Mouse (Mus musculus) erythroid progenitor cell, adult 5-6 weeks (primary cell): ENCODE measurements around the gene Tnn. TPM values are rescaled to one million over a fixed set of nuclear protein-coding genes. Genes with fewer than 3 reads are reported as not detected.

Source experiments
- ATAC-seq: replicated peaks from 2 replicates; pipeline ENCODE4 v1.8.0; 2016; ENCODE audit warnings: moderate number of reproducible peaks, mild to moderate bottlenecking, moderate TSS enrichment, inconsistent platforms; ENCODE audit not compliant: poor library complexity, low FRiP score, severe bottlenecking
- total RNA-seq, 2 experiments: library from RNA; stranded (forward) in 1 of 2; stranded (reverse) in 1 of 2; fragments of 150-400 nt in 1 of 2; fragments of 186-747, 209-891 nt in 1 of 2; gene quantifications; 2 replicates each; pipeline versions ENCODE4 v1.2.3 to v1.2.4; 2015 to 2017; ENCODE audit warnings: low replicate concordance in 2 of 2

Gene Tnn
- total RNA-seq (2015; ENCODE audit: low replicate concordance): not detected in 2 replicates
- total RNA-seq (2017; ENCODE audit: low replicate concordance): not detected in 2 replicates

DNA sequence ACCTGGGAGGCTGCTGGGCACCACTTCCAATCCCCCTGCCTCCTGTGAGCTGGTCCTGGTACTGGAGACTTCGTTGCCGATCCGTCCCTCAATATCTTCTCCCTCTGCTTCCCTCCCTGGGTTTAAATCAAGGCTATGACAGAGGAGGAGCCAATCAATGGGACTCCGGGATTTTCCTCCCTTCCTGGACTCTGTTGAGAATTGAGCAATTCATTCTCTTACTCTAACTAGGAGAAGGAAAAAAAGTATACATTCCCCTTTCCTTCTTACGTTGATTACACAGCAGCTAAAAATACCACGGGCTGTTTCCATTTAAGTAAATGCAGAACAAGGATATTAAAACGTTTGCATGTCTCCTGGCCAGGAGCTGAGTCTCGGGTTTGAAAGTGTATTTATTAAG lies at the start of gene Tnn:
Tnn (minus strand) TSS at position 101 of the 400 bp plus-strand sequence.
- ATAC-seq: no peak

DNA sequence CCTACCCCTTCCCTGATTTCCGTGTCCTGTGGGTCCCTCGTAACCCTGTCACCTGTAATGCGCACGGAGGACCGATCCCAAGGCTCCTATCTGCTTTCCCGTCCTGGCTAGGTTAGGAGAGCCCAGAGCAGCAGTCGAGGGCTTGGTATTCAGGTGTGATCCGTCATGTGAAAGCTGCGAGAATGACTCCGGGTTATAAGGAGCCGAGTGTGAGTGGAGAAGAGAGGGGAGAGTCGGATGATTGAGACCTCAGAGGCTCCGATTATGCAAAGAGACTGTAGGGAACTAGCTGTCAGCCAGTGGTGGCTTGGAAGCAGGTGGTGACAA lies 41.9 kb upstream of the Tnn start:
- ATAC-seq: peak; percentile 53

DNA sequence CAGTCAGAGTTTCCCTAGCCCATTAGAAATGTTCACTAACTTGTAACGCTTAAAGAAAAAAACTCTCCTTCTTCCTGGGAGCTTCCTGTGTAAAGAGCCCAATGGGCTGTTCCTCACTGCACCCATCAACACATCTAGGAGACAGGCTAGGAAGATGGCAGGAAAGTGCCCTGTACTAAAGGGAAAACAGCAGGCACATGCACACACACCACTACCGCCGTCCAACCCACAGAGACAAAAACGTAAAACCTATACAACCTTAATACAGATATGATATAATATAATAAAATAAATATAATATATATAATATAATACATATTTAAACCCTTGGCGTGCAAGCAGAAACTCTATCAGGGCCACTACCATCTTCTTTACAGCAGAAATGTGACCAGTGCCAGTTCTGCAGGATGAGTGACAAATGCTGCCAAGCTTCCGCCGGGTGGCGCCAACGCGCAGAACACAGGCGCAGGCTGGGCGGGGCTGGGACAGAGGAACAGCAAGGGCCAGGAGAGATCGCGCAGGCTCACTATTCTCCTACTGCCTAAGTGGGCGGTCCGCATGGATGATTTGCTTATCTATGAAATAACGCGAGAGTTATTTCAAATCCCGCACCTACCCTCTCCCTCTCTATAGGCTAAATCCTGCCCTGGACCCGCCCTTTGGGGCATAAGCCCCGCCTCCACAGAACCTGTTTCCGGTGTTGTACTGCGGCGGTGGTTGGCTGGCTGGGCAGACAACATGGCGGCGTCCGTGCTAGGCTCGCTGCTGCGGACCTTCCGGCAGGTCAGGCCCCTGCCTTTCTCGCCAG lies 41.4 kb upstream of the Tnn start, which contains the start of gene Mrps14:
Mrps14 (plus strand) TSS at position 687 of the 808 bp plus-strand sequence.
- peak; percentile 99 for ATAC-seq

GRCm38 (mm10) chr1:160184506-160184905 lies 31.1 kb upstream of the Tnn start:
- no peak for ATAC-seq

- no peak for ATAC-seq
Measured at GRCm38 (mm10) chr1:160181216-160181615, 27.8 kb upstream of the Tnn start.

DNA sequence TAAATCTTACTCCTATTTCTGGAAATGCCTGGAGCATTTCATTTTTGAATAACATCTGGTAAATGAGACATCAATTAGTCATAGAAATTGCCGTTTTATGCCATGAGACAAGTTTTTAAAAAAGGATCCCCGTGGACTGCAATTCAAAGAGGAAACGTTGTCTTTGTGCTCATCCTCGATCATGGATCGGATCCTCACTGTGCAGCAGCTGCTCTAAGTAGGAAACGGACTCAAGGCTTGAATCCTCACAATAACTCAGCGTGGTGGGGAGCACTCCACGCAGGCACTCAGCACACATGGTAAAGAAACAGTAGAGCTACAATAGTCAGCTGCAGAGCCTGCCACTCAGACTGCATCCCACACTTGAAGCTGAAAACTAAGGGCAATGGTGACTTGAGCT lies 23.5 kb upstream of the Tnn start:
- ATAC-seq: no peak

- no peak for ATAC-seq
Measured at GRCm38 (mm10) chr1:160166600-160166999, 13.2 kb upstream of the Tnn start.

DNA sequence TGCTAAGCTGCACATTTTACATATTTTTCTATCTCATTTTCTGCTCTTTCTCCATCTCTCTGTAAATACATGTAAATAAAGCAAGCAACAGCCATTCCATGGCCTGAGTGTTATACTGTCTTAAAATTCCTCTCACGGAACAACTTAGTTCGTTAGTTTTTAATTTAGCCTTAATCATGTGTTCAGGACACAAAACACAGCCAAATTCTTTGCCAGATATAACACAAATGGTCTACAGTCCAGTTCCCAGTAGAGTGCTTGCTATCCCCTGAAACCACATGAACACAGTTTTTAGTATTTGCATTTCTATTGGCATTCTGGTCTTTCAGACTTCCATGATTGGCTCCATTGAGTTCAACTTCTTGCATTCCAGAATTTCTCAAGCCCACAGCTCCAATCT lies 4.8 kb upstream of the Tnn start:
- ATAC-seq: no peak

DNA sequence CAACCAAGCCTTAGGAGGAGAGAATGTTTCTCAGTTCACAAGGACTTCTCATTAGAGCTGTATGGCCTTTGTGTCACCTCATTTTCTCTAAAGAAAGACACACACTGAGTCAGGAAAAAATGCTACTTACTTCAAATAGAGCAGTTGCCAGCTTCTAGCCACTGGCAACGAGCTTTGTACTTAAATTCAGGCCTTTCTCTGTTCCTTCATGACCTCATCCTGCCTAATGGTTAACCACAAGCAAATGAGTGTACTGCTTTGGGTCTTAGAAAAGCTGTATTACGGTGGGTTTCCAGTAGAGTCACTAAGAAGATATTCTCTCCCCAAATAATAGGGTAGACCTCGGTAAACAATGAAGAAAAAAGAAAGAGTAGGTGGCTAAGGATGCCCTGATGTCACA lies 2.7 kb downstream of the Tnn start:
- ATAC-seq: no peak

- no peak for ATAC-seq
Measured at GRCm38 (mm10) chr1:160149291-160149906, 4.0 kb downstream of the Tnn start.

- ATAC-seq: no peak
Measured at GRCm38 (mm10) chr1:160147274-160147673, 6.1 kb downstream of the Tnn start.

GRCm38 (mm10) chr1:160145606-160146005 lies 7.8 kb downstream of the Tnn start:
- ATAC-seq: no peak

DNA sequence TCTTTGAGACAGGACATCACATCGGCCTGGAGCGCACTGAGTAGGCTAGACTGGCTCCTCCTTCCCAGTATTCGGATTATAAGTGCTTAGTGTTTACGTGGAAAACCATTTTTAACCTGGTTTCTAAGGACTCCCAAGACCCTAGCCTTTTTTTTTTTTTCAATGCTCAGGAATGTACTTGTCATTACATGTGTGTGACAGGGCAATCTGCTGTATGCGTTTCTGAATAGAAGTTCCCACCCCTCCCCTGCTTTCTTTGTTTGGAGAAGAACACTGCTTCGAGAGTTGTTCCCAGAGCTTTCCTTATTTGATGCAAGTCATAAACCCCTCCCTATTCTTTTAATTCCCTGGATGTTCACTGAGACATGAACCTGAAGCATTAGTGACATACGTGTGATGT lies 9.0 kb downstream of the Tnn start:
- no peak for ATAC-seq

- no peak for ATAC-seq
Measured at GRCm38 (mm10) chr1:160136362-160136890, 17.0 kb downstream of the Tnn start.

DNA sequence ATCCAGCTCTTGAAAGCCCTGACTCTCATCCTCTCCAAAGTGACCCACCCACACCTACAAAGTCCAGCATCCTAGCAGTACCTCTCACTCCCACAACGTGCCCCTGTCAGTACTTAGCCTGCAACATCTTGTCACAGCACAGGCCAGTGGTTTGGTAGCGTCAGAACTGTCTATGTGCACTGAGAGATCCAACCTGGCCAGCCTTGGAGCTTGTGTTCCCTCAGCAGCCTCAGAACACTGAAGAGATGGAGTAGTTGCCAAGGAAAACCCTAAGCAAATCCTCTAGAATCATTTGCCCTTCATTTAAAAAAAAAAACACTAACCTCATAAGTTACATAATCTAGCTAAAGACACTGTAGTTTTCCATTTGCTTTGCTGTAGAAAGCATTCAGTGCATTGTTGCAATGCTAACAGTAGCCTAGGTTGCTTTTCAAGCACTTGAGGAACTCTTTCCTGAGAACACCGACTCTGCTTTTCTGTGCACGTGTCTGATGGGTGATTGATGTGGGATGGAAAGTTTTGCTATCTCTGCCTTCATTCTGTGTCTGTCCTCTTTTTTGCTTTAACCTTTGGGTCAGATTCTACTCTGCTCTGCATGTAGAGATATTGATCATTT lies 19.8 kb downstream of the Tnn start:
- ATAC-seq: no peak

DNA sequence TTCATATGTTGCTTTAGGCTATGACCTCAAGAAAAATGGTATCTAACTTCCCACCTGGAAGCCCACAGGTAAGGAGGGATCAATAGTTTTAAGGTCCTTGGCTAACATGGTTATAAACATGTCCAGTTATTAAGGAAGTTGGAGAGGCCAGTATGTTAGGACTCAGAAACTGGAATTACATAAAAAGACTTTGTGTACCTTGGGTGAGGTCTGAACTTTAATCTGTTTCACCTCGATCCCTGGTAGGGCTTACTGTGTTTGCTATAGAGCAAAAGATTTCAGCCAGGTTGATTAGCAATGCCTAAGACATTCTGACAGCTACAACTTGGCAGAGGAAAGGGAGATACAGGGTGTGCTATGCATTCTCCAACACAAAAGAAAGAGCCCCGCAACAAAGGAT lies 29.4 kb downstream of the Tnn start:
- no peak for ATAC-seq

- ATAC-seq: no peak
Measured at GRCm38 (mm10) chr1:160108604-160109003, 44.8 kb downstream of the Tnn start.

DNA sequence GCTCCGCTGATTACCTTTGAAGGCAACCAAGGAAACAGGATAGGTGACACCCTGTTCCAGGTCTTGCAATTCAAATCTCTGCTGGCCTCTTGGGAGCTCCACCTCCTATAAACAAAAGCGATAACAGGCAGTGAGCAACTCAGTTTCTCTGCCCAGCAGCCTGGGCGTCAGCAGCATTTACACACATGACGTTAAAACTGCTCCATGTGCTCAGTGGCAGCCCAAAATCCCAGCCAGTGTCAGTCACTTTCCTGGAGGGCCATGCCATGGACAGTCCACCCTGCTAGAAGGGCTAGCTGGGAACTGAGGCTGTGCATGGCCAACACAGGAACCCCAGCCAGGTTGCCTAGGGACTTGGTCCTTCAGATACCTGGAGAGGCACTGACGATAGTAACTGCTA lies 48.0 kb downstream of the Tnn start:
- ATAC-seq: no peak

DNA sequence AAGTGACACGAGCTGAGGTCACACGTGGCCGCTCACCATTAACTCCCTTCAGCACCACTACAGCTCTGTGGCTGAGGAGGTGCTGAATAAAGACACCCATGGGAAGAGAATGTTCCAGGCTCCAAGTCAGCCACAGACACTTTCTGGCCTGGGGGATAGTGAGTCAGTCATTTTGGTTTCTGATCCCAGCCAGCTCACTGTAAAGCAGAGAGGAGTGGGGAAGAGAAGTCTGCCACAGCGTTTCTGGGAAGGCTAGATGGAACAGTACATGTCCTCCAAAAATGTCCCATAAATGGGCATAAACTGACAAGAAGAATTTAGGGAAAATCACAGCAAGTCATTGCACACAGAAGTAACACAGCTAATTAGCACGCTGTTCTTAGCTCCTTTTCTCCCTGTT lies 52.4 kb downstream of the Tnn start:
- ATAC-seq: no peak

- no peak for ATAC-seq
Measured at GRCm38 (mm10) chr1:160099659-160100302, 53.6 kb downstream of the Tnn start.
